Mouse (Mus musculus) testis, adult 2 months (tissue): ENCODE measurements around the gene Tnfsfm13.

ENCODE experiments used
- CTCF ChIP-seq: fragments of 200-500 bp; IDR thresholded peaks from 2 replicates; pipeline ENCODE4 v1.5.1; 2012; ENCODE audit warnings: low read depth, mild to moderate bottlenecking, inconsistent platforms, low read length, moderate library complexity; ENCODE audit not compliant: control insufficient read depth, insufficient read depth, insufficient replicate concordance
- POLR2A ChIP-seq: fragments of 200-500 bp; IDR thresholded peaks from 2 replicates; pipeline ENCODE4 v1.6.1; 2012; ENCODE audit warnings: low read depth, mild to moderate bottlenecking, inconsistent platforms, low read length, moderate library complexity; ENCODE audit not compliant: control insufficient read depth

DNA sequence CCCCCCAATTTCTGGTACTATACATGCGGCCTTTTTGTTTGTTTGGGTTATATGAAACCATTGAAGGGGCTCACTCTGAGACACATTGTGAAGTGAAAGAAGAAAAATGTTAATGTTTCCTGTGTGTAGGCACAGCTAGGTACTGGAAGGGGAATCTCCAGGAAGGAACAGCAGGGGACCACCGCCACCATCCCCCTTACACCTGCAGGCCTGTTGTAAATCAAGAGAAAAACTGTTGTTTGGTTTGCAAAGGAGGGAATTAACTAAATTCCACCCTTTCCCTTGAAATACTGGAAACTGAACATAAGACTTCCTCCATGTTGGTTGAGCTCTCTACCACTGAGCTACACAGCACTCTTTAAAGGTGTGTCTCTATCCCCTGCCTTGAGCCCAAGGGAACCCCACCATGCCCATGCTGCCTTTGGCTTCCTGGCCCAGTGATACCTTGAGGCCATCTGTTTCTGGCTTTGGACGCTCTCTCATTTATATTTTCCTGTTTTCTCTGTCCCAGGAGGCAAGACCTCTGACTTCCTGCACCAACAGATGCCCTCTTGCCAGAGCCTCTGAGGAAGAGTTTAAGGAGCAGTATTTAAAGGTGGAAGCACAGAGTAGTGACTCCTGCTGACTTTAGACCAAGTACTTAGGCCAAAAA is 12.8 kb upstream of the Tnfsfm13 start:
- no peak for TF ChIP-seq POLR2A
- TF ChIP-seq CTCF, result no peak
